Mouse (Mus musculus): Measurements from ENCODE around the gene Rpl23a. TPM values are rescaled to one million over a fixed set of nuclear protein-coding genes. Genes with fewer than 3 reads are reported as not detected.

The Rpl23a gene
- total and polyA plus RNA-seq, 3 experiments: 1,695 to 2,502 (median 2,130) TPM

GRCm38 (mm10) chr11:78179438-78179999 lies 3.9 kb downstream of the Rpl23a start:
- Histone ChIP-seq H3K9me3 (replicated peaks) (no peaks in the 10 kb centered on the region), H3K27me3 (ENCODE audit: insufficient read depth, low read length) (no peaks in the 10 kb centered on the region), H3K36me3 (replicated peaks) (peaks cover 43% of the 10 kb centered on the region), H3K4me1 (ENCODE audit: insufficient read depth, low read depth, low read length) (peaks cover 73% of the 10 kb centered on the region), H3K4me3 (ENCODE audit: low read depth, low read length) (peak overlapping the region; percentile 89)
- ATAC-seq (ENCODE audit: extremely low read depth, insufficient number of reproducible peaks, low FRiP score, poor library complexity, severe bottlenecking) (no peak), DNase-seq (ENCODE audit: low spot score) (no peak)
- TF ChIP-seq POLR2AphosphoS5 (IDR thresholded peaks at IDR 0.05; ENCODE audit: insufficient replicate concordance, low read depth, low read length): no peak
- TF ChIP-seq TAL1 (conservative IDR thresholded peaks at IDR 0.05; ENCODE audit: low read depth, low read length): no peak
- TF ChIP-seq GATA2 (IDR thresholded peaks at IDR 0.05; ENCODE audit: borderline replicate concordance, low read depth, low read length): no peak
- no peak for TF ChIP-seq CTCF (IDR thresholded peaks at IDR 0.05; ENCODE audit: low read depth, low read length)
- TF ChIP-seq GATA1 (IDR thresholded peaks at IDR 0.05; ENCODE audit: borderline replicate concordance, low read length): no peak

- H3K27me3 ChIP-seq (ENCODE audit: insufficient read depth, low read length): no peaks in the 10 kb centered on the region
- H3K9me3 ChIP-seq (replicated peaks): no peaks in the 10 kb centered on the region
- TF ChIP-seq GATA1 (IDR thresholded peaks at IDR 0.05; ENCODE audit: borderline replicate concordance, low read length) (no peak), TAL1 (conservative IDR thresholded peaks at IDR 0.05; ENCODE audit: low read depth, low read length) (no peak), POLR2AphosphoS5 (IDR thresholded peaks at IDR 0.05; ENCODE audit: insufficient replicate concordance, low read depth, low read length) (peak; percentile 75; the same call in 1 of the 2 replicates)
- H3K4me3 ChIP-seq (ENCODE audit: low read depth, low read length): peak overlapping the region; percentile 89
- ATAC-seq (ENCODE audit: extremely low read depth, insufficient number of reproducible peaks, low FRiP score, poor library complexity, severe bottlenecking): no peak
- H3K36me3 ChIP-seq (replicated peaks): peaks cover 45% of the 10 kb centered on the region
- peaks cover 72% of the 10 kb centered on the region for H3K4me1 ChIP-seq (ENCODE audit: insufficient read depth, low read depth, low read length)
- DNase-seq (ENCODE audit: low spot score): peak; percentile 86
Measured at GRCm38 (mm10) chr11:78178859-78179437, 4.4 kb downstream of the Rpl23a start.

GRCm38 (mm10) chr11:78177903-78178858 lies 5.2 kb downstream of the Rpl23a start:
- Histone ChIP-seq H3K4me3 (ENCODE audit: low read depth, low read length) (peak overlapping the region; percentile 89), H3K36me3 (replicated peaks) (peaks cover 45% of the 10 kb centered on the region), H3K27me3 (ENCODE audit: insufficient read depth, low read length) (no peaks in the 10 kb centered on the region), H3K4me1 (ENCODE audit: insufficient read depth, low read depth, low read length) (peaks cover 70% of the 10 kb centered on the region), H3K9me3 (replicated peaks) (no peaks in the 10 kb centered on the region)
- ATAC-seq (ENCODE audit: extremely low read depth, insufficient number of reproducible peaks, low FRiP score, poor library complexity, severe bottlenecking) (peak; percentile 42; the same call in 1 of the 2 replicates), DNase-seq (ENCODE audit: low spot score) (peak; percentile 87)
- no peak for TF ChIP-seq TAL1 (conservative IDR thresholded peaks at IDR 0.05; ENCODE audit: low read depth, low read length)
- peak; percentile 92 for TF ChIP-seq CTCF (IDR thresholded peaks at IDR 0.05; ENCODE audit: low read depth, low read length)
- TF ChIP-seq POLR2AphosphoS5 (IDR thresholded peaks at IDR 0.05; ENCODE audit: insufficient replicate concordance, low read depth, low read length): peak; percentile 73; the same call in 1 of the 2 replicates
- no peak for TF ChIP-seq GATA1 (IDR thresholded peaks at IDR 0.05; ENCODE audit: borderline replicate concordance, low read length)
- no peak for TF ChIP-seq GATA2 (IDR thresholded peaks at IDR 0.05; ENCODE audit: borderline replicate concordance, low read depth, low read length)

- H3K36me3 ChIP-seq (replicated peaks): peaks cover 49% of the 10 kb centered on the region
- no peak for DNase-seq (ENCODE audit: low spot score)
- H3K9me3 ChIP-seq (replicated peaks): no peaks in the 10 kb centered on the region
- peaks cover 76% of the 10 kb centered on the region for H3K4me1 ChIP-seq (ENCODE audit: insufficient read depth, low read depth, low read length)
- no peak for TF ChIP-seq GATA2 (IDR thresholded peaks at IDR 0.05; ENCODE audit: borderline replicate concordance, low read depth, low read length)
- TF ChIP-seq POLR2AphosphoS5 (IDR thresholded peaks at IDR 0.05; ENCODE audit: insufficient replicate concordance, low read depth, low read length): peak; percentile 52; the same call in 1 of the 2 replicates
- H3K27me3 ChIP-seq (ENCODE audit: insufficient read depth, low read length): no peaks in the 10 kb centered on the region
- ATAC-seq (ENCODE audit: extremely low read depth, insufficient number of reproducible peaks, low FRiP score, poor library complexity, severe bottlenecking): no peak
- H3K4me3 ChIP-seq (ENCODE audit: low read depth, low read length): peak overlapping the region; percentile 89
Measured at GRCm38 (mm10) chr11:78177437-78177836, 5.9 kb downstream of the Rpl23a start.

GRCm38 (mm10) chr11:78176905-78177331 lies 6.5 kb downstream of the Rpl23a start:
- no peak for TF ChIP-seq GATA2 (IDR thresholded peaks at IDR 0.05; ENCODE audit: borderline replicate concordance, low read depth, low read length)
- no peak for TF ChIP-seq CTCF (IDR thresholded peaks at IDR 0.05; ENCODE audit: low read depth, low read length)
- TF ChIP-seq GATA1 (IDR thresholded peaks at IDR 0.05; ENCODE audit: borderline replicate concordance, low read length): no peak
- no peak for TF ChIP-seq TAL1 (conservative IDR thresholded peaks at IDR 0.05; ENCODE audit: low read depth, low read length)
- TF ChIP-seq POLR2AphosphoS5 (IDR thresholded peaks at IDR 0.05; ENCODE audit: insufficient replicate concordance, low read depth, low read length): no peak
- DNase-seq (ENCODE audit: low spot score): no peak
- H3K4me3 ChIP-seq (ENCODE audit: low read depth, low read length): peak overlapping the region; percentile 89
- ATAC-seq (ENCODE audit: extremely low read depth, insufficient number of reproducible peaks, low FRiP score, poor library complexity, severe bottlenecking): no peak
- no peaks in the 10 kb centered on the region for H3K27me3 ChIP-seq (ENCODE audit: insufficient read depth, low read length)
- H3K4me1 ChIP-seq (ENCODE audit: insufficient read depth, low read depth, low read length): peaks cover 81% of the 10 kb centered on the region
- peaks cover 49% of the 10 kb centered on the region for H3K36me3 ChIP-seq (replicated peaks)
- H3K9me3 ChIP-seq (replicated peaks): no peaks in the 10 kb centered on the region

GRCm38 (mm10) chr11:78176402-78176862 lies 7.0 kb downstream of the Rpl23a start, which contains the start of the genes Nek8 and Tlcd1:
Gene Nek8 (minus strand): TSS chr11:78176675.
Gene Tlcd1 (plus strand): TSS chr11:78176711.
- no peak for TF ChIP-seq CTCF (IDR thresholded peaks at IDR 0.05; ENCODE audit: low read depth, low read length)
- TF ChIP-seq GATA1 (IDR thresholded peaks at IDR 0.05; ENCODE audit: borderline replicate concordance, low read length): no peak
- no peak for TF ChIP-seq TAL1 (conservative IDR thresholded peaks at IDR 0.05; ENCODE audit: low read depth, low read length)
- no peak for TF ChIP-seq GATA2 (IDR thresholded peaks at IDR 0.05; ENCODE audit: borderline replicate concordance, low read depth, low read length)
- TF ChIP-seq POLR2AphosphoS5 (IDR thresholded peaks at IDR 0.05; ENCODE audit: insufficient replicate concordance, low read depth, low read length): no peak
- Histone ChIP-seq H3K4me1 (ENCODE audit: insufficient read depth, low read depth, low read length) (peaks cover 81% of the 10 kb centered on the region), H3K27me3 (ENCODE audit: insufficient read depth, low read length) (no peaks in the 10 kb centered on the region), H3K36me3 (replicated peaks) (peaks cover 48% of the 10 kb centered on the region), H3K9me3 (replicated peaks) (no peaks in the 10 kb centered on the region), H3K4me3 (ENCODE audit: low read depth, low read length) (peak within 1 kb of the TSS; percentile 89)
- ATAC-seq (ENCODE audit: extremely low read depth, insufficient number of reproducible peaks, low FRiP score, poor library complexity, severe bottlenecking): peak; percentile 68
- DNase-seq (ENCODE audit: low spot score): peak; percentile 93
